Mouse (Mus musculus) thymus, adult 18-20 months (tissue): ENCODE measurements around the gene Actl6a.

Experiments used
- DNase-seq, 2 experiments: peaks; one replicate each; pipeline ENCODE4 v3.0.0; 2022; ENCODE audit warnings: mixed read lengths in 2 of 2

Actl6a gene

DNA sequence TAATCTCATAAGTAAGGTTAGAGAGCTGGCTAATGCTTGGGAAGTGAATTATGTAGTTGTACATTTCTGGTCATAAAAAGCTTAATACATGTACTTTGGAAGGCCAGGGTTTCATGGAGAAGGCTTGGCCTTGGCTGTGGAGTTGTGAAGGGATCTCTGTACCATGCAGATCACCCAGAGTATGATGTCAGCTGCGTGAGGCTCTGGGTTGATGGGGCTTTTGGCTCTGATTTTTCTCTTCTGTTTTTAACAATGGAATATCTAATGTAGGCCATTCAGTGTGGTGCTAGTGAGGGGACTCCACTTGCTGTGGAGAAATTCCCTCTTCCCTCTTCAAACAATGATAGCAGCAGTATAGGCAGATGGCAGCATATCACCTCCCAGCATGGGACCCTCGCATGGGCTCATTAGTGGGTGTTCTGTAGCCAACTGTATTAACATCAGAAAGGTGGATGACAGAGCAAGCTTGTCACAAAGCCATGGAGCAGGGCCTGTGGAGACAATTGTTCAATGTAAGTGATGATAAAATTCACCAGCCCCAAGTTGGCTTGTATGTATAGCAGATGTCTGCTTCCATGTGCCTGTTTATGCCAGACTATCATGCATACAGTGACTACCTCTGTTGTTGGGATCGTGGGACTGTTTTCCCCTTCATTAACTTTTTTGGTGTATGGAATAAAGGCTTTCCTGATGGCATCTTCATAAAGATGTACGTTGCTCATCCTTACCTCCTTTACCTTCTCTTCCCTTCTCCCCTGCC is 43.9 kb downstream of the Actl6a start:
- DNase-seq: no peak

DNA sequence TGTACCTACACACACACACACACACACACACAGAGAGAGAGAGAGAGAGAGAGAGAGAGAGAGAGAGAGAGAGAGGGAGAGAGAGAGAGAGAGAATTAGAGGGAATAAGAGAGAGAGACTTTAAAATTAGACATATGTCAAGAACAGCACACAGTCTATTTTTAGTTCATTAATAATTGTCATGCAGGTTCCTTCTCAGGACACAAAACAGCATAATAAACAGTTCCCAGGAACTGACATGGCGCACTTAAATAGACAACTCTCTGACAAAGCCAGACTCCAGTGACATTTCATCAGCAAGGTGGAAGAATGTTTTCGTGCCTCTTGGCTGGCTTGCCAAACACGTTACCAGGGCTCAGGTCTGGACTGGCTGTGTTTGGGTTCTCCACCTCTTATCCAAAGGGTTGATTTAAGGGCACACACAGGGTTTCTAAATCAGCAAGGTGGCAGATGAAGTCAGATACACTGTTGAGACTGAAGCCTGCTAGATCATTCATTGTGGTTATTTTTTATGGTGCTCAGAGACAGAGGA is 48.4 kb downstream of the Actl6a start:
- DNase-seq: no peak

DNA sequence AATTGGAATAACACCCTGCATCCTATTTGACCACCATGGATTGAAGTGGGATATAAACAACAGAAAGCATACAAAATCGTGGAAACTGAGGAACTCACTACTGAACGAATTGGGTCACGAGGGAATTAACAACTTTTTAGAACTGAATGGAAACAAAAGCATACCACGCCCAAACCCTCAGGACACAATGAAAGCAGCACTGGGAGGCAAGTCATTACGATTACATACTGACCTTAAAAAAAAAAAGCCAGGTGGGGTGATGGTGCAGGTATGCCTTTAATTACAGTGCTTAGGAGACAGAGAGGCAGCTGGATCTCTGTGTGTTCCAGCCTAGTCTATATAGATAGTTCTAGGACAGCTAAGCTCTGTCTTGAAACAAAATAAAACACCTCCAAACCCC is 53.1 kb downstream of the Actl6a start:
- no peak for DNase-seq

DNA sequence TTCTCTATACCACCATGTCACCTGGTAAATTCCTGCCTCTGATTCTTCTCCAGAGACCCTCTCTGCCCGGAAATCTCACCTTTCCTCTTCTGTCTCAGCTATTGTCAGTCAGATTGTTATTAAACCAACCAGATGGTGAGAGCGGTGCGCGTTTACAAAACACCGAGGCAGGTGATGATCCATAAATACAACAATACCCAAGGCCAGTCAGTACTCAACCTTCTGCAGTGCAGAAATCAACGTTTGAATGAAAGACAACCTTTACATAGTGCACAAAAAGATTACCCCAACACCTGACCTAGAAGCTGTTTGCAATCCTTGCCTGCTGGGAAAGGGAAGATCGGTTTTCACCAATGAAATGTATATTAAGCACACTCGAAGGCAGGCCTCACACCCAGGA is 56.9 kb downstream of the Actl6a start:
- no peak for DNase-seq

DNA sequence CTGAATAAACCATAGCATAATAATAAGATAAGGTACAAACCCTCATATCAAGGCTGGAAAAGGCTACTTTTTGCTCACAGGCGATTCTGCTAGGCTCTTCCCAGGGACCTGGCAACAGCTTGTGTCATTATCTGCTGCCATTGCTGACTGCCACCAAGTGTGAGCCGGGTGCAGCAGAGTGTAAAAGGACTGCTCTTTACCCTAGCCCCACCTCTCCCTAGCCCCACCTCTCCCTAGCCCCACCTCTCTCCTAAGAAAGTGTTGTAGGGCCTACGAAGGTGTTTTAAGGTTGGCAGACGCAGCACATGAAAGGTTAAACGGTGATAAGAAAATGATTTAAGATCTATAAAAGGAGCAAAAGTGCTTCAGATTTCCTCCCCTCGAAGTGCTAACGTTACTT is 57.8 kb downstream of the Actl6a start:
- DNase-seq: no peak

DNA sequence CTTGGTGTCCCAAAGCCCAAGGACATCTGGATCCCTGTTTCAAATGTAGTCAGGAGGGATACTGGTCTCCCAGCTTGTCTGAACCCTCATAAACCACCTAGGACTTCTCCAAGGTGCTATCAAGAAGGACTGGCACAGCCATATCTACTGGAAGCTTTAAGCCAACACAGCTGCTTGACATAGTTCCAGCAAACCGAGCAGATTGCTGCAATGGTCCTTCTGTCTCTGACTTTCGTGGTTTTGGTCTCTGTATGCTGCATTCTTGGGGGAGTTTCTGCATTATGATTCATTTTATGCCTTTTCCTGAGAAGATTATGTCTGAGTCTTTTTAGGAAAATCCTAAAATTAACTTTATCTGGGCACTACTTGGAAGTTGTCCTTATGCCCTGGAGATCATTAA is 64.7 kb downstream of the Actl6a start:
- DNase-seq: no peak
